Mouse (Mus musculus) cerebellum, adult 2 months (tissue): Measurements from ENCODE around the gene Chst3.

Experiments used
- CTCF ChIP-seq: fragments of 200-500 bp; IDR thresholded peaks from 2 replicates; pipeline ENCODE4 v1.5.1; 2011; ENCODE audit warnings: low read depth, mild to moderate bottlenecking, control low read depth, low read length, moderate library complexity, borderline replicate concordance; ENCODE audit not compliant: insufficient read depth
- POLR2A ChIP-seq: fragments of 200-500 bp; IDR thresholded peaks from 2 replicates; pipeline ENCODE4 v1.6.1; 2011; ENCODE audit warnings: low read length, control low read depth, borderline replicate concordance; ENCODE audit not compliant: insufficient read depth

DNA sequence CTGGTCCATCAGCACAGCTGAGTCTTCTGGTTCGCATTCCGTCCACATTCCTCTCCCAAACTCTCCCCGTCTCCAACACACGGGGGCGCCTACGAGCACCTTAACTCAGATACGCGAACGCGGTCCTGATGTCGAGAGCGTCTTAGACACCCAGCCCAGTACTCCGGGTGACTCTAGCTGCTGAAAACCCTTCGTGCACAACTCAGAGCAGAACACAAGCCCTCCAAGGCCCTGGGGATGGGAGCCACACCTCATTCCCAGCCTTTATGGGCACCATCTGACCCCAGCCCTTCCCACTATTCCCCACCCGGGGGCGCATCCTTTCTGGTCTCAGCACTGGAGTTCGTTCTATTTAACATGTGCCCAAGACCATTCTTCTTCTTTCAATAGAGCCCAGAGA, 27.3 kb downstream of the Chst3 start:
- TF ChIP-seq CTCF (peak; percentile 85), POLR2A (no peak)
